Mouse (Mus musculus) hindbrain, embryonic 12.5 days (tissue): ENCODE measurements around the gene Cracr2b. TPM values are rescaled to one million over a fixed set of nuclear protein-coding genes. Genes with fewer than 3 reads are reported as not detected.
A peak's percentile ranks its signal among the peaks of the same experiment; 100 is the strongest.

Experiments used
- ATAC-seq: fragments of 200-750 bp; cut with Nextera tagmentation; 2 replicates; pipeline ENCODE4 v1.8.0; 2017; ENCODE audit warnings: moderate TSS enrichment; ENCODE audit not compliant: low FRiP score
- H3K27ac ChIP-seq: fragments of 300-500 bp; sonication (generic); 2 replicates; pipeline ENCODE4 v1.5.1; 2016; ENCODE audit warnings: mild to moderate bottlenecking
- H3K27me3 ChIP-seq: fragments of 300-500 bp; sonication (generic); 2 replicates; pipeline ENCODE4 v1.6.1; 2016; ENCODE audit warnings: mild to moderate bottlenecking
- H3K36me3 ChIP-seq: fragments of 300-500 bp; sonication (generic); 2 replicates; pipeline ENCODE4 v1.6.1; 2016; ENCODE audit warnings: mild to moderate bottlenecking
- H3K4me1 ChIP-seq: fragments of 300-500 bp; sonication (generic); 2 replicates; pipeline ENCODE4 v1.6.1; 2016
- H3K4me2 ChIP-seq: fragments of 300-500 bp; sonication (generic); replicated peaks from 2 replicates; pipeline ENCODE4 v1.6.1; 2016; ENCODE audit warnings: mild to moderate bottlenecking
- H3K4me3 ChIP-seq: fragments of 300-500 bp; sonication (generic); 2 replicates; pipeline ENCODE4 v1.5.1; 2016; ENCODE audit warnings: mild to moderate bottlenecking
- H3K9ac ChIP-seq: fragments of 300-500 bp; sonication (generic); 2 replicates; pipeline ENCODE4 v1.6.1; 2016; ENCODE audit warnings: mild to moderate bottlenecking, moderate library complexity
- H3K9me3 ChIP-seq: fragments of 300-500 bp; sonication (generic); replicated peaks from 2 replicates; pipeline ENCODE4 v1.6.1; 2016; ENCODE audit warnings: mild to moderate bottlenecking
- WGBS: fragments of 180-500 bp; shearing (Covaris S2); methylation state at CpG from one replicate; pipeline ENCODE4 v1.1.7; 2016; 5-methylcytosine and 5-hydroxymethylcytosine counted together
- polyA plus RNA-seq: library from polyadenylated mRNA; unstranded; fragments of >200 nt; fragmentation: Nextera tagmentation; extraction: Ambion mirVana; gene quantifications from 2 replicates; pipeline ENCODE4 v1.2.1, GENCODE M21; 2016

The Cracr2b gene
- polyA plus RNA-seq, result 7.7 and 8.9 TPM in 2 replicates

DNA sequence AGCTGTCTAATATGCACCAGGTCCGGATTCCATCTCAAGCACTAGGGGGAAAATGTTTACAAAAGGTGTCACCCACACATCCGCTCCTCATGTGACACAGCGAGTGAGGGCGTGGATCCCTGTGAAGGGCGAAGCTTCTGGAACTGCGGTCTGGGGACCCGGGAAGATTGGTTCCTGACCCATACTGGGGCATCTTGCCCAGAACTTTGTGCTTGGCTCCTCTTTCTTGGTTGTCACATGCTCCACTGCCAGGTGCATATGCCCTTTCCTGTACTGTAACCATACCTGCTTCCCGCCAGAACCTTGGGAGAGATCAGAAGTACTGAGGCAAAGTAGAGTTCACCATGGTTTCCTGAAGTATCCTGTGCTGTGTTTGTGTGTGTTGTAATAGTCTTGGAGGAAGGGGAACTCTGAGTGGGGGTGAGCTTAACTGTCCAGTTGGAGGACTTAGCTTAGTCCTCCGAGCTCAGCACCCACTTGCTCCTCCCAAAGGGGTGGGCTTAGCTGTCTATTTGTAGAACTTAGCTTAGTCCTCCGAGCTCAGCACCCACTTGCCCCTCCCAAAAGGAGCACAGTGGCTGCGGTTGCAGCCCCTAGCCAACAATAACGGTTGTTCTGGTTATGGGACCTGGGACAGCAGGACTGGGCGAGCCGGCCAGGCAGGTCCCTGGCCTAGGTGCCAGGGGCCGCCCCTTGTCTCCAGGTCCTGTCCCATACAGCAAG is at the start of gene Cracr2b:
Gene Cracr2b, plus strand, starts transcription at position 704 of the 723 bp plus-strand sequence.
- peaks cover 4% of the 10 kb centered on the region; the same call in 1 of the 2 replicates for H3K36me3 ChIP-seq
- no peaks in the 10 kb centered on the region for H3K9me3 ChIP-seq
- 72% methylated on average over 15 of the region's 15 CpGs for WGBS
- peak within 1 kb of the TSS; percentile 59 for H3K4me2 ChIP-seq
- H3K4me1 ChIP-seq, result peaks cover 31% of the 10 kb centered on the region
- H3K4me3 ChIP-seq, result peak within 1 kb of the TSS; percentile 35
- peak within 1 kb of the TSS; percentile 54 for H3K9ac ChIP-seq
- no peak within 1 kb of the TSS for H3K27ac ChIP-seq
- H3K27me3 ChIP-seq, result peaks cover 86% of the 10 kb centered on the region
- ATAC-seq, result no peak

DNA sequence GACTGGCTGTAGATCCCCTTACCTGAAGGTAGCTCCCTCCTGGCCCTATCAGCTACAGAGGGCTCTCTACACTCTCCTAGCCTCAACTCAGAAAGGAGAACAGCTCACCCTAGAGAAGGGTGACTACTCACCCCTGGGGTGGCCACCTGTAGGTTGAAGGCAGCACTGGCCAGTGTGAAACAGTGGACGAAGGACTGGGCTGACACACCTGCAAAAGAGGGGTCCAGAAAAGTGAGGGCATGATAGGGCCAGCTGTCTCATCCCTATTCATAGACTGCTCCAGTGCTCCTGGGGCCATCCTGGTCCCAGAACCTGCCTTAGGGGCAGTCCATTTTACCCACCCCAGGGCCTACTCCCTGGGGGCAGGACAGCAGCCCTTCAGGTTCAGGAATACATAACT is 49.2 kb upstream of the Cracr2b start:
- Histone ChIP-seq H3K9ac (0 out of 2 replicates have a peak overlapping the region, but pooled peaks have one; percentile 27), H3K4me1 (peaks cover 17% of the 10 kb centered on the region), H3K27ac (no peak overlapping the region), H3K4me2 (no peak overlapping the region), H3K9me3 (no peaks in the 10 kb centered on the region), H3K4me3 (no peak overlapping the region), H3K36me3 (peaks cover 37% of the 10 kb centered on the region), H3K27me3 (no peaks in the 10 kb centered on the region)
- WGBS, result 79% methylated on average over 1 of the region's 1 CpGs
- no peak for ATAC-seq

DNA sequence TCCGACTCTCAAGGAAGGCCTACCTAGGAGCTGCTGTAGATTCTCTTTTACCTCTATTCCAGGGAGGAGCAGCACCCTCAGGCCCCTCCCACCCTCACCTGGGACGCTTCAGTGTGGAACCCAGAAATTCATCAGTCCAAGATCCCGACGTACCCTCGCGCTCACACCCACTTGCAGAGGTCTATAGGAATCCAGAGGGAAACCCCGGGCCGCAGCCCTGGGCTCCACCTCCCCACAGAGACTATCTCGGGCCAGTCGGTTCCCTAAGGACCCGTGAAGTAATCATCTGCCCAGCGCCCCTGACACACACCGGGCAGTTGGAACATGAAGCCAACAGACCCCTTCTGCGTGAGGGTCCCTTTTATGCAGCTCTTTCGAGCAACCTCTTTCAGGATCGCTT is 47.6 kb upstream of the Cracr2b start:
- ATAC-seq, result peak; percentile 23
- Histone ChIP-seq H3K9me3 (no peaks in the 10 kb centered on the region), H3K4me2 (peak overlapping the region; percentile 76), H3K27me3 (no peaks in the 10 kb centered on the region), H3K4me3 (peak overlapping the region; percentile 57), H3K4me1 (peaks cover 17% of the 10 kb centered on the region), H3K27ac (peak overlapping the region; percentile 89), H3K9ac (peak overlapping the region; percentile 90), H3K36me3 (peaks cover 26% of the 10 kb centered on the region)
- 4% methylated on average over 16 of the region's 16 CpGs for WGBS

DNA sequence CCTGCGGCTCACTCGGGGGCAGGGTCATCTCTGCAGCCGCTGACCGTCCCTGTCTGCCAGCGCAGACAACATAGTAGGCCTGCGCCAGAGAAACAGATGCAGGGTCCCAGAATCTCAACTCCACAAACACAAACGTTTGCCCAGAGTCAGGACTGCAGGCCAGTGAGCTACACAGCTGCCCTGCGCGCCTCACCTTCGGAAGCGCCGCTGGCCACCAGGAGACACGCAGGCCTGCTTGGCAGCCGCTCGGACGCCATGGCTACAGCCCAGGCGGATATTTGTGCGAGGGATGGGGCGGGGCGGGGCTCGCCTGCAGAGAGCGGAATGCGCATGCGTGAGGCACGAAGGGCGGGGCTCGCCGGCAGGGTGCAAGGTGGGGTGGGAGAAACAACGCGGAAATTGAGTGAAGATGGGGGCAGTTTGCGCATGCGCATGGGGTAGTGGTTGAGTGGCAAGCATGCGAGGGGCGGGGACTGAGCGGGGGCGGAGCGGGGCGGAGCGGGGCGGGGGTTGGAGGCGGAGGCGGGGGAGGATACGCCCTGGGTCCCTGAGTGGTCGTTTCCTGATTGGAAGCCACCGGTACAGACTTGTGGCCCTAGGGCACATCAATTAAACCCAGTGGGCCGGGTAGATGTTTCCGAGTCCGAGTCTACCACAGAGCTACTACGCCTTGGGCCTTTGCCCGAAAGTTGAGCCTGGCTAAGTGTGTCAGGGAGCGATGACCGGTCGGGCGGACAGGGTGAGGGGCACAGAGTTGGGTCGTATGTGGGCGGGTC is 46.9 kb upstream of the Cracr2b start, which contains the start of gene Gatd1:
Gene Gatd1, minus strand, starts transcription at position 328 of the 776 bp plus-strand sequence.
- Histone ChIP-seq H3K4me3 (peak within 1 kb of the TSS; percentile 57), H3K9ac (peak within 1 kb of the TSS; percentile 90), H3K9me3 (no peaks in the 10 kb centered on the region), H3K36me3 (peaks cover 20% of the 10 kb centered on the region), H3K27me3 (peaks cover 4% of the 10 kb centered on the region; the same call in 1 of the 2 replicates), H3K4me2 (peak within 1 kb of the TSS; percentile 76), H3K4me1 (peaks cover 16% of the 10 kb centered on the region), H3K27ac (peak within 1 kb of the TSS; percentile 89)
- peak; percentile 92 for ATAC-seq
- whole genome bisulfite sequencing, result under 1% methylated on average over 55 of the region's 56 CpGs

- no peak for ATAC-seq
- no peak overlapping the region for H3K9ac ChIP-seq
- H3K4me1 ChIP-seq, result peaks cover 12% of the 10 kb centered on the region
- H3K4me3 ChIP-seq, result no peak overlapping the region
- H3K27ac ChIP-seq, result no peak overlapping the region
- peaks cover 5% of the 10 kb centered on the region; the same call in 1 of the 2 replicates for H3K27me3 ChIP-seq
- 75% methylated on average over 6 of the region's 6 CpGs for WGBS
- no peaks in the 10 kb centered on the region for H3K9me3 ChIP-seq
- H3K4me2 ChIP-seq, result no peak overlapping the region
- no peaks in the 10 kb centered on the region for H3K36me3 ChIP-seq
Observed at GRCm38 (mm10) chr7:141416144-141416841, 44.6 kb upstream of the Cracr2b start.

- Histone ChIP-seq H3K36me3 (no peaks in the 10 kb centered on the region), H3K4me3 (no peak overlapping the region), H3K27ac (no peak overlapping the region), H3K9ac (no peak overlapping the region), H3K9me3 (no peaks in the 10 kb centered on the region), H3K4me1 (peaks cover 9% of the 10 kb centered on the region), H3K27me3 (peaks cover 5% of the 10 kb centered on the region; the same call in 1 of the 2 replicates), H3K4me2 (no peak overlapping the region)
- ATAC-seq, result no peak
- WGBS, result 72% methylated on average over 8 of the region's 8 CpGs
Observed at GRCm38 (mm10) chr7:141417731-141418681, 42.9 kb upstream of the Cracr2b start.

- H3K4me3 ChIP-seq, result no peak overlapping the region
- peaks cover 5% of the 10 kb centered on the region; the same call in 1 of the 2 replicates for H3K27me3 ChIP-seq
- no peak overlapping the region for H3K4me2 ChIP-seq
- H3K4me1 ChIP-seq, result peaks cover 5% of the 10 kb centered on the region; the same call in 1 of the 2 replicates
- H3K27ac ChIP-seq, result no peak overlapping the region
- no peak for ATAC-seq
- no peaks in the 10 kb centered on the region for H3K9me3 ChIP-seq
- no peak overlapping the region for H3K9ac ChIP-seq
- 82% methylated on average over 7 of the region's 7 CpGs for WGBS
- no peaks in the 10 kb centered on the region for H3K36me3 ChIP-seq
Observed at GRCm38 (mm10) chr7:141418970-141419369, 41.9 kb upstream of the Cracr2b start.

- no peak for ATAC-seq
- Histone ChIP-seq H3K27me3 (peaks cover 5% of the 10 kb centered on the region; the same call in 1 of the 2 replicates), H3K9me3 (no peaks in the 10 kb centered on the region), H3K27ac (no peak overlapping the region), H3K4me3 (no peak overlapping the region), H3K4me1 (no peaks in the 10 kb centered on the region), H3K9ac (no peak overlapping the region), H3K4me2 (no peak overlapping the region), H3K36me3 (no peaks in the 10 kb centered on the region)
- 85% methylated on average over 9 of the region's 9 CpGs for WGBS
Observed at GRCm38 (mm10) chr7:141420030-141420702, 40.7 kb upstream of the Cracr2b start.

- Histone ChIP-seq H3K9ac (no peak overlapping the region), H3K4me1 (peaks cover 6% of the 10 kb centered on the region), H3K36me3 (peaks cover 11% of the 10 kb centered on the region; the same call in 1 of the 2 replicates), H3K4me3 (no peak overlapping the region), H3K9me3 (no peaks in the 10 kb centered on the region), H3K27ac (no peak overlapping the region), H3K4me2 (no peak overlapping the region), H3K27me3 (peaks cover 2% of the 10 kb centered on the region)
- no peak for ATAC-seq
- 71% methylated on average over 4 of the region's 4 CpGs for WGBS
Observed at GRCm38 (mm10) chr7:141423811-141424210, 37.1 kb upstream of the Cracr2b start.

- 79% methylated on average over 12 of the region's 12 CpGs for WGBS
- Histone ChIP-seq H3K27ac (no peak overlapping the region), H3K4me2 (no peak overlapping the region), H3K9me3 (no peaks in the 10 kb centered on the region), H3K36me3 (peaks cover 32% of the 10 kb centered on the region), H3K9ac (no peak overlapping the region), H3K4me1 (peaks cover 21% of the 10 kb centered on the region), H3K27me3 (no peaks in the 10 kb centered on the region; the same call in 1 of the 2 replicates), H3K4me3 (no peak overlapping the region)
- no peak for ATAC-seq
Observed at GRCm38 (mm10) chr7:141426948-141427730, 33.8 kb upstream of the Cracr2b start.
